Mouse (Mus musculus) cerebellum, adult 2 months (tissue): Measurements from ENCODE around the gene Gng8. TPM values are rescaled to one million over a fixed set of nuclear protein-coding genes. Genes with fewer than 3 reads are reported as not detected.
A peak's percentile ranks its signal among the peaks of the same experiment; 100 is the strongest.

Source experiments
- DNase-seq, 2 experiments: peaks; one replicate each; pipeline ENCODE4 v3.0.0; 2021
- H3K27ac ChIP-seq: fragments of 200-500 bp; 2 replicates; pipeline ENCODE4 v1.5.1; 2012; ENCODE audit warnings: low read length, control low read depth, inconsistent platforms; ENCODE audit not compliant: insufficient read depth
- H3K27me3 ChIP-seq: fragments of 200-500 bp; 2 replicates; pipeline ENCODE4 v1.6.1; 2012; ENCODE audit warnings: inconsistent platforms, mild to moderate bottlenecking, low read length, moderate library complexity; ENCODE audit not compliant: control insufficient read depth, insufficient read depth
- H3K4me1 ChIP-seq: fragments of 200-500 bp; 2 replicates; pipeline ENCODE4 v1.6.1; 2011; ENCODE audit warnings: low read length; ENCODE audit not compliant: control insufficient read depth, insufficient read depth
- H3K4me3 ChIP-seq: fragments of 200-500 bp; replicated peaks from 2 replicates; pipeline ENCODE3; 2011; ENCODE audit warnings: mild to moderate bottlenecking, low read depth, low read length, control low read depth; ENCODE audit not compliant: insufficient read depth
- CTCF ChIP-seq: fragments of 200-500 bp; IDR thresholded peaks from 2 replicates; pipeline ENCODE4 v1.5.1; 2011; ENCODE audit warnings: low read depth, mild to moderate bottlenecking, control low read depth, low read length, moderate library complexity, borderline replicate concordance; ENCODE audit not compliant: insufficient read depth
- POLR2A ChIP-seq: fragments of 200-500 bp; IDR thresholded peaks from 2 replicates; pipeline ENCODE4 v1.6.1; 2011; ENCODE audit warnings: low read length, control low read depth, borderline replicate concordance; ENCODE audit not compliant: insufficient read depth
- WGBS: fragments of 180-500 bp; shearing (Covaris S2); methylation state at CpG from one replicate; pipeline ENCODE4 v1.1.7; 2018; 5-methylcytosine and 5-hydroxymethylcytosine counted together
- polyA plus RNA-seq: library from polyadenylated mRNA; depleted of rRNA; stranded (reverse); fragments of >200 nt; gene quantifications from 2 replicates; pipeline ENCODE4 v1.2.3, GENCODE M21; 2012

The Gng8 gene
- polyA plus RNA-seq, 1 experiment: 14.0 TPM

- TF ChIP-seq POLR2A: no peak
- Histone ChIP-seq H3K27me3 (no peaks in the 10 kb centered on the region), H3K4me1 (no peaks in the 10 kb centered on the region; the same call in 1 of the 2 replicates), H3K27ac (no peak overlapping the region), H3K4me3 (no peak overlapping the region)
- DNase-seq: no peak
- WGBS: 85% methylated on average over 19 of the region's 19 CpGs
Observed at GRCm38 (mm10) chr7:16847507-16847906, 44.1 kb upstream of the Gng8 start.

DNA sequence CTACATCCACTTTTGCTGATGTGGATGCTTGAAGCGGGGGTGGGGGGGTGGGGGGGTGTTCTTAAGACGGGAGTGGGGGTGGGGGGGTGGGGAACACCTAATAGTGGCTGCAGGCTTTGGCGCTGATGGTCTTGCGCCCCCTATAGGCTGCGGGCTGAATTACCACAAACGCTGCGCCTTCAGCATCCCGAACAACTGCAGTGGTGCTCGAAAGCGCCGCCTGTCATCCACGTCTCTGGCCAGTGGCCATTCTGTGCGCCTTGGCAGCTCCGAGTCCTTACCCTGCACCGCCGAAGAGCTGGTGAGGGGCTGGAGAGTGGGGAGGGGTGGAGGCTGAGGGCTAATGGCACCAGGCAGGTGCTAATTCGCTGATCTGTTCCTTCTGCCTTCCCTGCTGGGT, 43.0 kb upstream of the Gng8 start:
- TF ChIP-seq POLR2A (no peak), CTCF (peak; percentile 53)
- H3K4me3 ChIP-seq: peak overlapping the region; percentile 24
- no peaks in the 10 kb centered on the region; the same call in 1 of the 2 replicates for H3K4me1 ChIP-seq
- 15% methylated on average over 17 of the region's 17 CpGs for WGBS
- H3K27me3 ChIP-seq: no peaks in the 10 kb centered on the region
- no peak overlapping the region for H3K27ac ChIP-seq
- peak; percentile 75 to 81 for DNase-seq

DNA sequence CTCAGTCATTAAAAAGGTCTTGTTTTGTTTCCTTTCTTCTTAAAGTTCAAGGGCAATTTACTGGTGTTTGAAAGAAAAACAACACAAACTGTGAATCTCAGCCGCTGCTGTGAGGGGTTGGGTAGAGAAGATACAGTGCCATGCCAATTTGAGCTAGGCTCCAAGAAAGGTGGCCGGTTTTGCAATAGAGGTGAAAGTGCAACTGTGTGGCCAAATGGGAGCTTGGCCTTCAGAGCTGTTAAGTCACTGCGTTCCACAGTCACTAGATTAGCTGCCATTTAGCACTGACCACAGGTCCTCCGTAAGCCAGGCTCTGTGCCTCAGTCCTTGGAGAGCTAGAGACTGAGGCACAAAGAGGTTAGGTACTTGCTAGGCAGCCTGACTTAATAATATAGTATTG, 40.0 kb upstream of the Gng8 start:
- 93% methylated on average over 4 of the region's 4 CpGs for WGBS
- TF ChIP-seq POLR2A (no peak), CTCF (no peak)
- DNase-seq: no peak
- H3K27ac ChIP-seq: no peak overlapping the region
- H3K4me3 ChIP-seq: no peak overlapping the region
- H3K27me3 ChIP-seq: no peaks in the 10 kb centered on the region
- H3K4me1 ChIP-seq: no peaks in the 10 kb centered on the region; the same call in 1 of the 2 replicates

- no peaks in the 10 kb centered on the region; the same call in 1 of the 2 replicates for H3K4me1 ChIP-seq
- DNase-seq: no peak
- no peaks in the 10 kb centered on the region for H3K27me3 ChIP-seq
- TF ChIP-seq POLR2A (no peak), CTCF (no peak)
- H3K4me3 ChIP-seq: no peak overlapping the region
- H3K27ac ChIP-seq: no peak overlapping the region
- WGBS: 68% methylated on average over 14 of the region's 14 CpGs
Observed at GRCm38 (mm10) chr7:16853302-16853831, 38.2 kb upstream of the Gng8 start.

DNA sequence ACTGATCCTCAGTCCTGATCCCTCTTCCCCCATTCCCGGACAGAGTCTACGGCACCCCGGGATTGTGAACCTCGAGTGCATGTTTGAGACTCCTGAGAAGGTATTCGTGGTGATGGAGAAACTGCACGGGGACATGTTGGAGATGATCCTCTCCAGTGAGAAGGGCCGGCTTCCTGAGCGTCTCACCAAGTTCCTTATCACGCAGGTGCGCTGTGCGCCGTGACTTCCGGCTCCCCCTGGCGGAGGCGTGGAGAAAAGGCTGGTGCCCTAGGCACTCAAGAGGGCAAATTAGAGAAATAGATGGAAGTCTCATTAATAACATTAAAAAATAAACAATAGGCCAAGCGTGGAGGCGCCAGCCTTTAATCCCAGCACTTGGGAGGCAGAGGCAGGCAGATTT, 33.2 kb upstream of the Gng8 start:
- TF ChIP-seq CTCF: peak; percentile 72
- no peak for TF ChIP-seq POLR2A
- 21% methylated on average over 17 of the region's 17 CpGs for WGBS
- DNase-seq: peak; percentile 52 to 65
- H3K27me3 ChIP-seq: no peaks in the 10 kb centered on the region
- H3K4me1 ChIP-seq: no peaks in the 10 kb centered on the region
- H3K4me3 ChIP-seq: peak overlapping the region; percentile 48
- no peak overlapping the region for H3K27ac ChIP-seq

- no peaks in the 10 kb centered on the region for H3K4me1 ChIP-seq
- 23% methylated on average over 5 of the region's 5 CpGs for WGBS
- H3K4me3 ChIP-seq: no peak overlapping the region
- no peak overlapping the region for H3K27ac ChIP-seq
- peak; percentile 53 to 70 for DNase-seq
- TF ChIP-seq CTCF (peak; percentile 38; the same call in 1 of the 2 replicates), POLR2A (no peak)
- no peaks in the 10 kb centered on the region for H3K27me3 ChIP-seq
Observed at GRCm38 (mm10) chr7:16859902-16860651, 31.5 kb upstream of the Gng8 start.

DNA sequence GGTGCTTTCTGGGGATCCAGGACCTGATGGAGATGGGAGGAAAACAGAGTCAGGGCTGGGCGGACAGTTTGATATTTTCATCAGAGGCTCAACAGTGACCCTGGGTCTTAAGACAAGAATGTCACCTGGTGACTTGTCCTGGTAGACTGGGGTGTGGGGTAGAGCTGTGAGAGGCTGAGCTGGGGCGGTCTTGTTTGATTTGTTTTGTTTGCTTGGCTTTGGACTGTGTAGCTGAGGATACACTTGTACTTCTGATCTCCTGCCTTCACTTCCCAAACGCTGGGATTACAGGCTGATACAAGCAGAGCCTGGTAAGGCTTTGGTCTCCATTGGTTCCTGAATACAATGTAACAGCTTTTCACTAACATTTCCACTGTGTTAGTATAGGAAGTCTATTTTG, 24.1 kb upstream of the Gng8 start:
- H3K4me3 ChIP-seq: no peak overlapping the region
- H3K27ac ChIP-seq: no peak overlapping the region
- no peaks in the 10 kb centered on the region; the same call in none of the 2 replicates for H3K4me1 ChIP-seq
- no peaks in the 10 kb centered on the region for H3K27me3 ChIP-seq
- TF ChIP-seq POLR2A (no peak), CTCF (no peak)
- DNase-seq: no peak
- WGBS: 89% methylated on average over 3 of the region's 3 CpGs

DNA sequence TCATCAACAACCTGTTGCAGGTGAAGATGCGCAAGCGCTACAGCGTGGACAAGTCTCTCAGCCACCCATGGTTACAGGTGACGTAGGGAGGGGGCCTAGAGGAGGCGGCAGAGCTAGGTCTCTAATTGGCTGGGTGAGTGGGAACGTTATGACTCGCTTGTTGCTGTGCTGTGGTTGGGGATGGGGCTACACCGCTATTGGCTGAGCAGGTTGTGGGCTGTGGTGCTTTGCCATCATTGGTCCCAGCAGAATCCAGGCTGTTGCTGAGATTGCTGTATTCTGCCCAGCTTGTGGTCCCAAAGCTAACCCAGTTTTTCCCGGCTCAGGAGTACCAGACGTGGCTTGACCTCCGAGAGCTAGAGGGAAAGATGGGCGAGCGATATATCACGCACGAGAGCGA, 22.1 kb upstream of the Gng8 start:
- WGBS: 7% methylated on average over 16 of the region's 16 CpGs
- no peaks in the 10 kb centered on the region for H3K27me3 ChIP-seq
- H3K4me1 ChIP-seq: no peaks in the 10 kb centered on the region; the same call in none of the 2 replicates
- DNase-seq: peak; percentile 87 to 97
- H3K4me3 ChIP-seq: peak overlapping the region; percentile 69
- H3K27ac ChIP-seq: peak overlapping the region; percentile 63
- TF ChIP-seq POLR2A: peak; percentile 90; the same call in 1 of the 2 replicates
- no peak for TF ChIP-seq CTCF
